Mouse (Mus musculus) MEL-GATA-1-ER (cell line): ENCODE results near the gene Osbpl8.

ENCODE experiments used
- DNase-seq: peaks from one replicate; pipeline ENCODE4 v3.0.0-alpha.2; 2012; ENCODE audit warnings: low read depth; ENCODE audit errors: extremely low read depth

The Osbpl8 gene

GRCm38 (mm10) chr10:111149761-111150160 is 14.8 kb upstream of the Osbpl8 start:
- no peak for DNase-seq

- no peak for DNase-seq
Measured at GRCm38 (mm10) chr10:111155065-111155464, 9.5 kb upstream of the Osbpl8 start.

GRCm38 (mm10) chr10:111155571-111155970 is 9.0 kb upstream of the Osbpl8 start:
- DNase-seq: no peak

- DNase-seq: no peak
Measured at GRCm38 (mm10) chr10:111156394-111157190, 8.0 kb upstream of the Osbpl8 start.

- DNase-seq: no peak
Measured at GRCm38 (mm10) chr10:111157241-111157659, 7.3 kb upstream of the Osbpl8 start.

- DNase-seq: no peak
Measured at GRCm38 (mm10) chr10:111159789-111160522, 4.6 kb upstream of the Osbpl8 start.

- no peak for DNase-seq
Measured at GRCm38 (mm10) chr10:111160540-111160939, 4.0 kb upstream of the Osbpl8 start.

- DNase-seq: no peak
Measured at GRCm38 (mm10) chr10:111161373-111161772, 3.2 kb upstream of the Osbpl8 start.

- no peak for DNase-seq
Measured at GRCm38 (mm10) chr10:111163025-111163424, 1.5 kb upstream of the Osbpl8 start.

- DNase-seq: no peak
Measured at GRCm38 (mm10) chr10:111163601-111164240, 831 bp upstream of the Osbpl8 start.

- DNase-seq: no peak
Measured at GRCm38 (mm10) chr10:111165219-111165981, 848 bp downstream of the Osbpl8 start.

GRCm38 (mm10) chr10:111166057-111166841 is 1.7 kb downstream of the Osbpl8 start:
- no peak for DNase-seq

GRCm38 (mm10) chr10:111167444-111167843 is 2.9 kb downstream of the Osbpl8 start:
- DNase-seq: no peak

GRCm38 (mm10) chr10:111168305-111168704 is 3.8 kb downstream of the Osbpl8 start:
- no peak for DNase-seq

GRCm38 (mm10) chr10:111171246-111171934 is 6.8 kb downstream of the Osbpl8 start:
- DNase-seq: no peak

GRCm38 (mm10) chr10:111173589-111174247 is 9.2 kb downstream of the Osbpl8 start:
- DNase-seq: no peak

GRCm38 (mm10) chr10:111177336-111177735 is 12.8 kb downstream of the Osbpl8 start:
- DNase-seq: no peak

- no peak for DNase-seq
Measured at GRCm38 (mm10) chr10:111178024-111178423, 13.5 kb downstream of the Osbpl8 start.

GRCm38 (mm10) chr10:111180633-111181032 is 16.1 kb downstream of the Osbpl8 start:
- no peak for DNase-seq
